Mouse (Mus musculus): ENCODE measurements at regions not wholly inside any gene's neighbourhood (a gene's known extent, or its start where the extent isn't known, plus 50 kb on each side); places are given as distances from the start of the nearest gene placed in this dataset.
"Not testable (repeated sequence)": the region's sequence is repeated elsewhere in the genome, so short reads cannot be mapped to it uniquely, and the experiment has no call there.

DNA sequence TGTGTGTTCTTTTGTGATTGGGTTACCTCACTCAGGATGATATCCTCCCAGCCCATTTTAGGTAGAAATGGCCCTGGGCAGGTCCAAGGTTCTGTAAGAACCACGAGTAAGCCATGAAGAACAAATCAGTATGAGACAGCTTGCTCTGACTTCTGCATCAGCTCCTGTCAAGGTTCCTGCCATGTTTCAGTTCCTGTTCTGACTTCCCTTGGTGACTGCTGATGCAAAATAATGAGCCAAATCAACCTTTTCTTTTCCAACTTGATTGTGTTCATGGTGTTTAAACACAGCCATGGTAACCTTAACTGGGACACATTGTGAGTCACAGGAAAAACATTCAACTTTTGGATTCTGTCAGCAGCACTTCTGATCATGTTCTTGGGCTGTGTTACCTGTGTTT is 667.4 kb upstream of the Igfbp7 start:
- H3K36me3 ChIP-seq (ENCODE audit: control insufficient read depth, insufficient read depth, low read length), result no peaks in the 10 kb centered on the region

GRCm38 (mm10) chr5:78032554-78033250 is 624.9 kb upstream of the Igfbp7 start:
- WGBS, result 68% methylated on average over 4 of the region's 4 CpGs
- no peaks in the 10 kb centered on the region for H3K27me3 ChIP-seq (ENCODE audit: control insufficient read depth, insufficient read depth, low read length)
- no peaks in the 10 kb centered on the region for H3K36me3 ChIP-seq (ENCODE audit: control insufficient read depth, insufficient read depth, low read length)
- no peak overlapping the region for H3K27ac ChIP-seq (ENCODE audit: insufficient read depth, low read depth, low read length)
- TF ChIP-seq POLR2A (IDR thresholded peaks at IDR 0.05; ENCODE audit: low read depth, low read length) (no peak), CTCF (IDR thresholded peaks at IDR 0.05; ENCODE audit: extremely low read depth, insufficient read length, insufficient replicate concordance, low read depth, low read length) (no peak)
- H3K4me1 ChIP-seq (ENCODE audit: control insufficient read depth, insufficient read depth, insufficient read length, low read length), result no peaks in the 10 kb centered on the region
- H3K4me3 ChIP-seq (ENCODE audit: low read depth, low read length), result no peak overlapping the region

More for the DNA sequence above, 667.4 kb upstream of the Igfbp7 start:
- TF ChIP-seq POLR2A (IDR thresholded peaks at IDR 0.05; ENCODE audit: low read depth, low read length) (no peak), CTCF (IDR thresholded peaks at IDR 0.05; ENCODE audit: extremely low read depth, insufficient read length, insufficient replicate concordance, low read depth, low read length) (no peak)
- H3K4me3 ChIP-seq (ENCODE audit: low read depth, low read length), result no peak overlapping the region
- WGBS, result 32% methylated on average over 1 of the region's 1 CpGs
- H3K4me1 ChIP-seq (ENCODE audit: control insufficient read depth, insufficient read depth, insufficient read length, low read length), result no peaks in the 10 kb centered on the region
- no peaks in the 10 kb centered on the region for H3K27me3 ChIP-seq (ENCODE audit: control insufficient read depth, insufficient read depth, low read length)
- H3K27ac ChIP-seq (ENCODE audit: insufficient read depth, low read depth, low read length), result no peak overlapping the region

DNA sequence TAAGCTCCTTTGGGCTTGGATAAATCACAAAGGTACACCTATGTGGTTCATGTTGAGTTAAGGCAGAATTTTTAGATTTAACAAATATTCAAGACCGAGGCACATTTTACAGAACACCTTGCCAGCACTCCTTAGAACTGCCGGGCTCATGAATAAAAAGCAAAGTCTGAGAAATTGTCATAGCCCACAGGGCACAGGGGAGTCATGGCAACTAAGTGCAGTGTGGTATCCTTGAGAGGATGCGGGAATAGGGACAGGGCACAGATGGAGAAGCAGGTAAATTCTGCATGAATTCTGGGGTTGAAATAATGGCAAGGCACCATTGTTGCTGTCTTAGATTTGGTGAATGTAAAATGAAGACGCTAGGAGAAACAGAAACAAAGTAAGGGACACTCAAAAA is 609.7 kb upstream of the Igfbp7 start:
- Histone ChIP-seq H3K4me3 (ENCODE audit: low read depth, low read length) (no peak overlapping the region), H3K36me3 (ENCODE audit: control insufficient read depth, insufficient read depth, low read length) (no peaks in the 10 kb centered on the region), H3K4me1 (ENCODE audit: control insufficient read depth, insufficient read depth, insufficient read length, low read length) (no peaks in the 10 kb centered on the region), H3K27ac (ENCODE audit: insufficient read depth, low read depth, low read length) (no peak overlapping the region), H3K27me3 (ENCODE audit: control insufficient read depth, insufficient read depth, low read length) (no peaks in the 10 kb centered on the region)
- no peak for TF ChIP-seq CTCF (IDR thresholded peaks at IDR 0.05; ENCODE audit: extremely low read depth, insufficient read length, insufficient replicate concordance, low read depth, low read length)
- 81% methylated on average over 4 of the region's 4 CpGs for WGBS

- Histone ChIP-seq H3K4me3 (ENCODE audit: low read depth, low read length) (no peak overlapping the region), H3K4me1 (ENCODE audit: control insufficient read depth, insufficient read depth, insufficient read length, low read length) (no peaks in the 10 kb centered on the region), H3K27ac (ENCODE audit: insufficient read depth, low read depth, low read length) (no peak overlapping the region), H3K27me3 (ENCODE audit: control insufficient read depth, insufficient read depth, low read length) (no peaks in the 10 kb centered on the region), H3K36me3 (ENCODE audit: control insufficient read depth, insufficient read depth, low read length) (no peaks in the 10 kb centered on the region)
- 76% methylated on average over 10 of the region's 10 CpGs for WGBS
- TF ChIP-seq CTCF (IDR thresholded peaks at IDR 0.05; ENCODE audit: extremely low read depth, insufficient read length, insufficient replicate concordance, low read depth, low read length) (no peak), POLR2A (IDR thresholded peaks at IDR 0.05; ENCODE audit: low read depth, low read length) (no peak)
Measured at GRCm38 (mm10) chr5:77986449-77987047, 578.7 kb upstream of the Igfbp7 start.

DNA sequence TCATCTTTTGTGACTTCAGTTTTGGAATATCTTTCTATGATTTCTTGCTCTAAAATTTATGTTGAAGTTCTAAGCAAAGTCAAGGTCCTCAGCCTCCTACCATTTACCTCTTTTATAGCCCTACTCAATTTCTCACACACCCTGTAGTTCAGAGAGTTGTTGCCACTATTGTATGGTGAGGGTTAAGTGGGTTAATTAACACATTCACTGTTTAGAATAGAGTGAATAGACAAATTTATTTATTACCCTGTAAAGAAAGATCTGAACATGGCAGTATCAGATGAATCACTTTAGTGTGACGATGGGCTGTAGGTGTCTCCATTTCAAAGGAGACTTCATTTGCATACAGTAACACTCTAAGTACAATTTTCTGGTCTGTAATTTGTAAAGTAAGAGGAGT is 577.4 kb upstream of the Igfbp7 start:
- 81% methylated on average over 1 of the region's 1 CpGs for WGBS
- no peak overlapping the region for H3K4me3 ChIP-seq (ENCODE audit: low read depth, low read length)
- H3K36me3 ChIP-seq (ENCODE audit: control insufficient read depth, insufficient read depth, low read length), result no peaks in the 10 kb centered on the region
- TF ChIP-seq CTCF (IDR thresholded peaks at IDR 0.05; ENCODE audit: extremely low read depth, insufficient read length, insufficient replicate concordance, low read depth, low read length), result no peak
- TF ChIP-seq POLR2A (IDR thresholded peaks at IDR 0.05; ENCODE audit: low read depth, low read length), result no peak
- no peaks in the 10 kb centered on the region for H3K27me3 ChIP-seq (ENCODE audit: control insufficient read depth, insufficient read depth, low read length)
- H3K27ac ChIP-seq (ENCODE audit: insufficient read depth, low read depth, low read length), result no peak overlapping the region
- no peaks in the 10 kb centered on the region for H3K4me1 ChIP-seq (ENCODE audit: control insufficient read depth, insufficient read depth, insufficient read length, low read length)

- WGBS, result 82% methylated on average over 4 of the region's 4 CpGs
- not testable (repeated sequence) for H3K4me3 ChIP-seq (ENCODE audit: low read depth, low read length); H3K36me3 ChIP-seq (ENCODE audit: control insufficient read depth, insufficient read depth, low read length); H3K4me1 ChIP-seq (ENCODE audit: control insufficient read depth, insufficient read depth, insufficient read length, low read length); H3K27ac ChIP-seq (ENCODE audit: insufficient read depth, low read depth, low read length); H3K27me3 ChIP-seq (ENCODE audit: control insufficient read depth, insufficient read depth, low read length)
Measured at GRCm38 (mm10) chr5:77940021-77940420, 532.2 kb upstream of the Igfbp7 start.

DNA sequence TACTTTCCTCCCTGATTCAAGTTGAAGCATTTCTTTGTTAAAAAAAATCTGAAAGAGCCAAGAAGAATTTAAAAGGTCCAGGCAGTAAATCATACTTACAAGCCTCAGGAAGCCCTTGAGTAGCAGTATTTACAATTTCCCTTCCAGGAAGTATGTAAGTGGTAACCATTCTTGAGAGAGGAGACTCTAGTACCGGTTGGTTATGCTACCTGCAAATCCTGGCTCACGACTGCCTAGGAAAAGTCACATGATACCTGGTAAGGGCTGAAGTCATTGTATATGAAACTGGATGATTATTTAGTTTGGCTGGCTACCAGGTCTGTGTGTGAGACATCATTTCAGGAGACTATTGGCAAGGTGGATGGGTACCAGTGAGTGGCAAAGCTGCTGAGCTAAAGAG is 524.0 kb upstream of the Igfbp7 start:
- WGBS, result 67% methylated on average over 2 of the region's 2 CpGs
- Histone ChIP-seq H3K4me1 (ENCODE audit: control insufficient read depth, insufficient read depth, insufficient read length, low read length) (no peaks in the 10 kb centered on the region), H3K27ac (ENCODE audit: insufficient read depth, low read depth, low read length) (no peak overlapping the region), H3K4me3 (ENCODE audit: low read depth, low read length) (no peak overlapping the region), H3K36me3 (ENCODE audit: control insufficient read depth, insufficient read depth, low read length) (no peaks in the 10 kb centered on the region), H3K27me3 (ENCODE audit: control insufficient read depth, insufficient read depth, low read length) (no peaks in the 10 kb centered on the region)
- TF ChIP-seq POLR2A (IDR thresholded peaks at IDR 0.05; ENCODE audit: low read depth, low read length) (no peak), CTCF (IDR thresholded peaks at IDR 0.05; ENCODE audit: extremely low read depth, insufficient read length, insufficient replicate concordance, low read depth, low read length) (no peak)

Data from small intestine, adult 2 months (tissue).